Mouse (Mus musculus) layer of hippocampus, adult 9-11 months (tissue): ENCODE results near the gene Col13a1.

Source experiments
- DNase-seq: peaks from one replicate; pipeline ENCODE4 v3.0.0; 2022

Col13a1 gene

DNA sequence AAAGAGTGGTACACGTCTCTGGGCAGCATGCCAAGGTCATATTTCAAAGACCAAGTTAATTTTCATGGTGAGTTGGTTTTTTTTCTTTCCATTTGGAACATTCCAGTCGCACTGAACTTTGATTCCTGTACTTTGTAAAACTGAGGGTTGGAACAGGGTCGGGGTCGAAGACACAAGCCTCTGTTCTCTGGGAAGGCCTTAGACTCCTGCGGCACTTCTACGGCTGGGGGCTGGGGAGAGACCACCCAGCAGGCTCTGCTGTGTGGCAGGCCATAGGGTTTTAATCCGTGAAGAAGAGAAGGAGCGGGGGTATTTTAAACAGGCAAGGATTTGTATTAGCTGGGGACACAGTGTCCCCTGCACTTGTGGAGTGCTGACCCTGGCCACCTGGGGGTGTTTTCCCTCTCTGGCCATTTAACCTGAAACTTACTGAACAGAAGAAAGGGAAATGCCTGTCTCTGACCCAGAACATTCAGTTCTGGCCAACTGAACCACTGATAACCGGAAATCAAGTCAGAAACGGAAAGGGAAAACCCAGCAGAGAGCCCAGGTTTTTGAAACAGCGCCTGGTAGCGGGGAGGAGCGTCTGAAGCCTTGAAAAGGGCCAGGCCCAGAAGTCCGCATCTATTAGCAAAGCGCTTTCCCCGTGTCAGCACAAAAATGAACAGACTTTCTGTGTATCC is 152.0 kb downstream of the Col13a1 start:
- DNase-seq, result no peak

DNA sequence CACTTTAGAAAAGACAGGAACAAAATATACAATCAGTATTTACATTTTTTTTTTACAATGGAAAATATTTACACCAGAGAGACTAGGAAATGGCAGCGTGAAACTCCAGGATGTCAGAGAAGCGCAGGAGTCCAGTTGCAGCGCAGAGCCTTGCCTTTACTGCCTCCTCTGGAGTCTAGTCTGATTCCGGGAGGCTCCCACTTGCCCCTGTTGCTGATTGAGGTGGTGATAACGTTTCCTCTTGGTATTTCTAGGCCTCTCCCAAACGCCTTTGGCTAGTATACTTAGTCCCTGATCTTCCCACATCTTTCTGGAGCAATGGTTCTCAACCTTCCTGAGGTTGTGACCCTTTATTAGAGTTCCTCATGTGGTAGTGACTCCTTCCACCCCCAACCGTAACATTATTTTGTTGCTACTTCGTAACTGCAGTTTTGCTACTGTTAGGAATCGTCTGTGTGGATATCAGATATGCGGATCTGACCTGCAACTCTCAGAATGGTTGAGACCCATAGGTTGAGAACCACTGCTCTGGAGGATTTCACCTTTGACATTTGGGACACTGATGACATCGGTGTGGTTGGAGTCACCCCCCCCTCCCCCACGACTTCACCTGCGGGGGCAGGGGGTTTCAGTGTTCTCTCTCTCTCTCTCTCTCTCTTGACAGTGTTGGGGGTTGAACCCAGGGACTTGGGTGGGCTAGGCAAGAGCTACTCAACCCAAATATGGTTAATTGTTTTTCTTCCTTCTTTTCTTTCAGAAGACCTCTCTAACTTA is 152.7 kb downstream of the Col13a1 start:
- no peak for DNase-seq

- DNase-seq, result no peak
Observed at GRCm38 (mm10) chr10:61825536-61825935, 153.4 kb downstream of the Col13a1 start.

GRCm38 (mm10) chr10:61823731-61824115 is 155.2 kb downstream of the Col13a1 start:
- DNase-seq, result no peak

DNA sequence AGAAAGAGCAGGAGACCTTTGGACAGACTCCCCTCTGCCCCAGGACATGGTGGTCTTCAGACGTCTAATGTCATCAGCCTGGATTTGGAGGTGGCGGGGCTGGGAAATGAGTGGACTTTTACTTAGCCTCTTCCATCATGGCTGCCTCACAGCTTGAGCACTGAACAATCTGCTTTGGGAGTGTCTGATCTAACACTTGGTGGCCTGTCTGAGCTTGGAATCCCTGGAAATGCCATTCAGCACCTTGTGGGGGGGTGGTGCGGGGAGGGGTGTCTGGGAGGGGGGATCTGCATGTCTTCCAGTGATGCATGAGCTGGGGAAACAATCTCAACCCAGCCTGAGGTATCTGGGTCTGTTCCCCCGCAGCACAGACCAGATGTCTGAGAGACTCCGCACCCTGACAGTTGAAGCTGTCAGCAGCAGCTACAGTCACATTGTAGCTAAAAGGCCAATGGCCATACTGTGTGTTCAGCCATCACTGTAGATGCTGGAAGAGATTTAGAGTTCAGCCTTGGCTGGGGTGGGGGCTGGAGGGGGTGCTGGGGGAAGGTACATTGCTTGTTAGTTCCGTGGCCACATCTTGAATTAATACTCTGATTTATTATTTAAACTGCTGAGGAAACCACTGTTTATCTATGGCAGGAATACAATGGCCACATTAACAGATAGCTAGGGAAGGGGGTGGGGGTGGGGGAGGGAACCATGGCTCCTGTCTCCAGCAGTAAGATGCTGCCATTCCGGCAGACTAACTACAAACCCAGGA is 155.8 kb downstream of the Col13a1 start:
- no peak for DNase-seq

GRCm38 (mm10) chr10:61820050-61820449 is 158.9 kb downstream of the Col13a1 start:
- no peak for DNase-seq

GRCm38 (mm10) chr10:61811987-61812386 is 166.9 kb downstream of the Col13a1 start:
- no peak for DNase-seq

GRCm38 (mm10) chr10:61798133-61798576 is 180.8 kb downstream of the Col13a1 start:
- peak; percentile 6 for DNase-seq

DNA sequence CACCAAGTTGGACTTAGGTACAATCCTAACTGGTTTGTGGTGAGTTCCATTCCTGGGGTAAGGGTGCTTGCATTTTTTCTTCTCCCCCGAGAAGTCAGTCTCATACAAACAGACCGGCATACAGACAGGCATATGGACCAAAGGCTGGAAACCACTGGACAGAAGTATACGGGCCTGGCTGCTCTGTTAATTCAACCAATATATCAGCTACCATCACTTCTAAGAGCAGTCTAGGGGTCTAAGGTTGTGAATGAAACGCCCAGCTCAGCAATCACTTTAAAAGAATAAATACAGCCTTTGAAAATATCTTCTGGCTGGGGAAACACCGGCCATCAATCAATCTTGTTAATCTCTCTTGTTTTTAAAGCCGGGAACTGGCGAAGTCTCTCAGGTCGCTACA is 183.4 kb downstream of the Col13a1 start:
- DNase-seq, result no peak

DNA sequence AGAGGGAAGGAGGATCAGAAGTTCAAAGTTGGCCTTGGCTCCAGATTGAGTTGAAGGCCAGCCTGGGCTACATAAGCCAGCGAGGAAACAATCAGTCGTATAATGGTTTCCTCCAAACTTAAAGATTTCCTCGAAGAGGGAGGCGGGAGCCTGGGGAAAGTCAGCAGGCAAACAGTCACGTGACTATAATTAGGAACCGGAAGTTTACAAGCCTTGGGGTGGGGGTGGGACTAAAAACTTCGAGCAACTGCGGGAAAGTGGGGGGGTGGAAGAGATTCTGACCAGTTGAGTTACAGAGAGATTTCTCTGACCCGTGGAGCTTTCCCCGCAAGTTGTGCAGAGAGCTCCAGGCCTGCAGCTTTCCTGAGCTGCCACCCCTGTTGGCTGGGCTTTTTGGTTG is 183.9 kb downstream of the Col13a1 start:
- DNase-seq, result no peak

DNA sequence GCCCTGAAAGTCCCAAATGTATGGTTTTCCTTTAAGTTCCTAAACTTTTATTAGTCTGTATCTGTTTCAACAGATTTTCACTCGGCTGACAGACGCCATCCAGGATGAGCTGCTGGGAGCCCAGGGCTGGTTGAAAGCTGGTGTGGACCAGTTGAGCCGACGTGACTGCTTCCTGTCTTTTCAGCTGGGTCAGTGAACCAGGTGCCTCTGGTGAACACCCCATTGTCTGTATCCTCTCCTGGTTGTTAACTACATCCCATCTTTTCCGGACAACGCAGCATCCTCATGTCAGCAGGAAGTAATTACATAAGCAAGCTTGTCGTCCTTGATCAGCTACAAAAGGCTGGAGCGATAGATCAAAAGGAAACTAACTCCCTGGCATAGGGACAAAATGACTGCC is 185.9 kb downstream of the Col13a1 start:
- DNase-seq, result no peak

DNA sequence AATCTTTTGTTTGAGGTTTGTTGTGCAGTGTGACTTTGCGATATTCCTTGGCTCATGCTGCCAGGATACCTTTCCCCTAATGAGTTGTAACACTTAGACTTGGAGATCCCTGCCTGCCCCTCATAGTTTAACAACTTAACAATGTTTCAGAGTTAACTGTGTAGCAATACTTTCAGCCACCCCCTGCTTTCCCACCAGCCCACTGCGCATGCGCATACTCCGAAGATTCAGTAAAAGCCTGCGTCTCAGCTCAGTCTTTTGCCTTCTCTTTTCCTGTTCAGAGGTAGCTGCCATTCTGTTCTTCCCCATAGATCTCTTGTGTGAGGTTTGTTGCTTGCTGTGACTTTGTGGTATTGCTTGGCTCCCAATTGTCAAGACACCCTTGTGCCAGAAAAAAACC is 190.4 kb downstream of the Col13a1 start:
- DNase-seq, result no peak
